Mouse (Mus musculus): ENCODE data around the gene Reln.

GRCm38 (mm10) chr5:21844676-21845075, 499.8 kb downstream of the Reln start:
- TF ChIP-seq CTCF (IDR thresholded peaks at IDR 0.05; ENCODE audit: extremely low read depth, insufficient read depth, low read length) (no peak), POLR2A (IDR thresholded peaks at IDR 0.05; ENCODE audit: extremely low read depth, insufficient read depth, low read length) (no peak)
